Mouse (Mus musculus): ENCODE data around the gene Kbtbd12.

Kbtbd12 gene

GRCm38 (mm10) chr6:88626462-88626861 lies 11.3 kb downstream of the Kbtbd12 start:
- no peak for DNase-seq

DNA sequence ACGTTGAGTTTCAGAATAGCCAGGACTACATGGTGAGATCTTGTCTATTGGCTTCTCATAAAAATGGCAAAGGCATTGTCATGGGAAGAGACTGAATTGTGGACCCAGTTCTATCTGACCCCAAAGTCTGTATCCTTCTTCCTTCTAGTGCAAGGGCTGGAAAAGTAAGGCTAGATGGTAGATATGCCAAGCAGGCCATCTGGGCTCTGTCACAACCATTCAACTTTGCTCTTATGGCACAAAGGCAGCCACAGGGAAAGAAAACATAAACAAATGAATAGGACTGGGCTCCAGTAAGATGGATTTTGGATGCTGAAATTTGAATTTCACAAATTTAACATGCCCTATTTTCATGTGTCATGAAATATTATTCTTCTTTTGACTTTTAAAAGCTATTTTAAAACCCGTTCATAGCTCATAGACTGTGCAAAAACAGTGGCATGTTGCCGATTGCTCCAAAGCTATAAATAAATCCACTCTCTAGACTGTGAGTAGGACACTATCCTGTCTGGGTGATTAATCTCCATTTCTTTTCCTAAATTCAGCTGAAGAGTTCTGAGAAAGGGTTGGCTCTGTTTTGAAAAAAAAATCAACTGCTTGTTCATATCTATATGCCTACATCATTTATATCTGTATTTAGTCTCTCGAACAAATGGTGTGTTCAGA lies 15.8 kb downstream of the Kbtbd12 start:
- no peak for DNase-seq

DNA sequence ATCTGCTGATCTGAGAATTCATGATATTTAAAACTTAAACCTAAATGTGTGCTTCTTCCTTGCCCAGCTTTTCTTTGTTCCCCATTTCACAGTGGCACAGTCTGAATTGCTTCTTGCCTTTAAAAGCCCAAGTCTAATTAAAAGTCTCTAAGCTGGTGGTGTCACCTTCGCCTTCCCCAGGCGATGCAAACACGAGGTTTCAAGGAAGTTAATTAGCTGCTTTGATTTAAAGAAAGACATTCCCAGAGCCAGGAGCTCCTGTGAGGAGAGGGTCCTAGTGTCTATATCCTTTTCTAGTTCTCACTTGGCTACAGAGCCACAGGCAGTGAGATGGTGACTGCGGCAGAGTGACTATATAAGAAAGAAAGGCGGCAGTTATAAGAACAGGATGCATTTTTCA lies 18.2 kb downstream of the Kbtbd12 start:
- DNase-seq: no peak

- peak; percentile 39 for DNase-seq
Observed at GRCm38 (mm10) chr6:88615352-88615751, 22.4 kb downstream of the Kbtbd12 start.

GRCm38 (mm10) chr6:88606417-88606816 lies 31.3 kb downstream of the Kbtbd12 start:
- no peak for DNase-seq

DNA sequence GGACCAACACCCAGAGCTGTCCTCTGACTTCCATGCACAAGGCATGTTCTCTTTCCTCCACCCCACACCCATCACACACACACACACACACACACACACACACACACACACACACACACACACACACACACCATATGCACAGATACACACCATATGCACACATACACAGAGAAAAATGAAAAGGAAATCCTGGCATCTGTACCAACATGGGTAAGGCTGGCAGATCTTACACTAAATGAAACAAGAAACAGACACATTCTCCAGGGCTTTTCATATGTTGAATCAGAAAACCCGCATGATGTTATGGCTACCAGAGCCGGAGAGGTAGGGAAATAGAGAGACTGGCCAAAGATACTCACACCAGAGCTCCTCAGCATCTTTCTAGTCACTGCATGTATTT lies 32.0 kb downstream of the Kbtbd12 start:
- no peak for DNase-seq

DNA sequence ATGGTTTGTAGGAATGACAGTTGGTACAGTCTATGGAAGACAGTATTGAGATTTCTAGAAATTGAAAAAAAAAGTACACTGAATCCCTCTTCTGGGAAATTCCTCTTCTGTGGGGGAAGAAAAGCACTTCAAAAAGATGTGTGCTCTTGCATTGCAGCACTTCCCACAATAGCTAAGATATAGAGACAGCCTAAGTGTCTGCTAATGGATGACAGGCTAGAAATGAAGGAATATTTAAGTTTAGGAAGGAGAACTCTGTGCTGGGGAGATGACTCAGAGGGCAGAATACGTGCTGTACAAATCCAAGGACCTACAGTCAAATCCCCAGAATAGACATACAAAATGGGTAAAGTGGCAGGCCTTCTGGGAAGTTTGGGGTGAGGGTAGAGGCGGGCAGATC lies 32.5 kb downstream of the Kbtbd12 start:
- DNase-seq: peak; percentile 34

DNA sequence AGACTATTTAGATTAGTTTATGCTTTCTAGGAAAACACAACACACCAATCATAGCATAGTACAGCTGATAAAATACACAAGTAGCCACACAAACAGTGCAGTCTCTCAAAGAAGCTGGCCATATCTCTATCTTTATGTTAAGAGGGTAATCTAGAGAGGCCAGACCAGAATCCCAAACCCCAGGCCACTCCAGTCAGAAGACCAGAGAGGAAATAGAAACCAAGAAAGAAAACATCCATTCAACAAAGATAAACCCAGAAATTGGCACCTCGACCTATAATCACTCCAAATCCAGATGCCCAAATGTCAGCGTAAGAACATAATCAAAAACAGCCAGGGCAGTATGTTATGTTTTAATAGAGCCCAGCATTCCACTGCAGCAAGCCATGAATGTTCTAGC lies 41.6 kb downstream of the Kbtbd12 start:
- DNase-seq: no peak

DNA sequence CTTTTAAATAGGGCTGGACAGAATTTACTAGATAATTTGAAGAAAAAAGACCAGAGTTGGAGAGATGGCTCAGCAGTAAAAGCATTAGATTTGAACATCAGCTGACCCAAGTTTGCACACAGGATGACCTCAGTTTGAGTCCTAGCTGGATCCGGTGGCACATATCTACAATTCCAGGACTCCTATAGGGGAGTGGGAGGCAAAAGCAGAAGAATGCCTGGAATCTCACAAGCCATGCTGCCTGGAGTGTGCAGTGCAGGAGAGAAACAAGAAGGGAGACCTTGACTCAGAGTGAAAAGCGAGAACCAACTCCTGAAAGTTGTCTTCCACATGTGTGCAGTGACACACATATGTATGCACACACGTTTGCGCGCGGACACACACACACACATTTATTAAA lies 45.4 kb downstream of the Kbtbd12 start:
- DNase-seq: no peak

GRCm38 (mm10) chr6:88590231-88590630 lies 47.5 kb downstream of the Kbtbd12 start:
- no peak for DNase-seq

GRCm38 (mm10) chr6:88589517-88589916 lies 48.2 kb downstream of the Kbtbd12 start:
- DNase-seq: peak; percentile 42

GRCm38 (mm10) chr6:88588581-88589256 lies 49.0 kb downstream of the Kbtbd12 start:
- DNase-seq: no peak

DNA sequence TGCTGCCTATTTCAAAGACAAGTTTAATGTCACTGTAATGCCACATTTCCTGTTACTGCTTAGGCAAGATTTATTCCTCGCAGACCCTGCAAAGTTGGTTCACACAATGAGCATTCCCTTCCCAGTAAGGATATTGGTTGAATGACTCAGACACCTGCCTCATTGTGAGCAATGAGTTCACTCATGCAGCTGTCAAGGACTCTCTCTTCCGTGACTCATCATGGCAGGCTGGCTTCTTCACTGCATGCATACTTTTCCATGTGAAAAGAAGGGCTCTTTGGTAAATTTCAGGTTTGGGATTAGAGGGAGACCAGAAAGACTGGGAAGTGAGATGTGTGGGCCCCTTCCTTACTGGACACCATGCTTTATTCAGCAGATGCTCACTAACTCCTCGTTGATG lies 50.7 kb downstream of the Kbtbd12 start:
- no peak for DNase-seq

DNA sequence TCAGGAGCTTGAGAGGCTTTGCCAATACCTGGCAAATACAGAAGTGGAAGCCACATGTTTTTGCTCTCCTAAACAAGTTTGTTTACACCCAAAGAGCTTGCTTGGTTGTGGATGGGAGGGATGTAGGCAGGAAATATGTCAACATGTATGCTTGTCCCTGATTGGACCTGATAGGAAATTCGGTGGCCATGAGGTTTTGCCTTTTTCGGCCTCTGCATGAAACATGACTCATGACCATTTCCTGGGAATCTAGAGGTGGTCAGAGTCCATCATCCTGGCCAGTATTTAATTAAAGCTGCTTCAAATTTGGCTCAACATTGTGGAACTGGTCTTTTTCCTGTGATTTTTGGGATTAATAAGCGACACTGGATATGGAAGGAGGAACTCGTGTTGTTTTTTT lies 53.8 kb downstream of the Kbtbd12 start:
- DNase-seq: no peak

DNA sequence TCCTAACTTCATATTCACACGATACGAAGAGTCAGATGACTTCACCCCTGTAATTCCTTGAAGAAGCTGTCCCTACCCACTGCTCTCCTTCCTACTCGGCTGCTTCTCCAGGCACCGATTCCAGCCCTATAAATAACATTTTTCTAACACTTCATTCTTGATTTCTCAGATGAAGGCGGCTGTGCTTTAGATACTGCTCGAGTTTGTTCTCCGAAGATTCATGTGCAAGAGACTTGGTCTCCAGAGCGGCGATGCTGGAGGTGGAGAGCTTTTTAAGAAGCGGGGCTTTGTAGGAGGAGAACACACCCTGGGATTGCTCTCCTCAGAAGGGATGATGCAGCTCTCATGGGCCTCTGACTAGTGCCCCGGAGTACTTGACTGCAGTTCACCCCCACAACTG lies 61.3 kb downstream of the Kbtbd12 start:
- DNase-seq: peak; percentile 82

- no peak for DNase-seq
Observed at GRCm38 (mm10) chr6:88566676-88567075, 71.1 kb downstream of the Kbtbd12 start.

- peak; percentile 37 for DNase-seq
Observed at GRCm38 (mm10) chr6:88565033-88565432, 72.7 kb downstream of the Kbtbd12 start.

DNA sequence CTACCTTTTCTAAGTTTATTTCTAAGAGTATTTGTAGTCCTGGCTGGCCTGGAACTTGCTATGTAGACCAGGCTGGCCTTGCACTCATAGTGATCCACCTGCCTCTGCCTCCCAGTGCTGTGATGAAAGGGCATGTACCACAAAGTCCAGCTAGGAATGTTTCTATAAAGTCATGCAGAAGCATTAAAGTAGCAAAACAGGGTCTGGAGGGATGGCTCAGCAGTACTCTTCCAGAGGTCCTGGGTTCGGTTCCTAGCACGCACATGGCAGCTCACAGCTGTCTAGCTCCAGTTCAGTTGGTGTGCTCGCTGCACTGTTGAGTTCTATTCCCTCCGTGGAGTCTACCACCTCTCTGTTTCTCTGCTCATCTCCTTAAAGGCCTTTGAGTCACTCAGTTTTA lies 77.6 kb downstream of the Kbtbd12 start:
- no peak for DNase-seq

- no peak for DNase-seq
Observed at GRCm38 (mm10) chr6:88559688-88560087, 78.1 kb downstream of the Kbtbd12 start.

DNA sequence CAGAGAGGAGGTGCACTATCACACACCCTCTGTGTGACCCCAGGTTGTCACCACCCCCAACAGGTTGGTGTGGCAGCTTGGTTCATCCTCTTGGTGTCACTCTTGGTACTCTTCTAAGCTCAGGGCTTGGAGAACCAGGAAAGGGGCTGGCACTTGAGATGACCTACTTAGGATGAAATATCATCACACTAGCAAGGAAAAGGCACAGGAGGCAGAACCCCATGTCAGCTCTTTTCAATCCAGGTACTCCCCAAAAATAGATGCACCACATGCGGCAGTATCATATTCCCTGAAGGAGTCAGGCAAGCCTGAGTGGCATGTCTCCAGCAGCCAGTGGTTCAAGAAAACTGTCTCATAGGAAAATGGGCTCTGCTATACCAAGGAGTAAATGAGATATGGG lies 79.7 kb downstream of the Kbtbd12 start:
- DNase-seq: peak; percentile 34

DNA sequence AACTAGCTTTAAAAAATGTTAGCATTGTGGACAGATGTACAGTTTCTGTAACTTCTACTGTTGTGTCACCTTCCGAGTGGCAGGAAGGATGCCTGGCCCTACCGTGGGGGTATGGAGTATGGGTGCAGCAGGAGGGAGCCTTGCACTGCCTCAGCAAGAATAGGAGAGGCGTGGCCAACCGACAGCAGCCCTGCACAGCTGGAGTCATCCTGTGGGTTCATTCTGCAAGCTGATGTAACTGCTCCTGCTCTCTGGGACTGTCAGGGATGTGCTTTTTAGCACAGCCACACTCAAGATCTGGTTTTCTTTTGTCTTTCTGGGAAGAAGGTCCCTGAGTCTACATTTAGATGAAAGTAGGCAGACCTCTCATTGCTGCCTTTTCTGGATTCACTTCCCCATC lies 80.2 kb downstream of the Kbtbd12 start:
- DNase-seq: no peak

GRCm38 (mm10) chr6:88549916-88550315 lies 87.8 kb downstream of the Kbtbd12 start:
- DNase-seq: no peak

- peak; percentile 32 for DNase-seq
Observed at GRCm38 (mm10) chr6:88549137-88549814, 88.5 kb downstream of the Kbtbd12 start.

GRCm38 (mm10) chr6:88548405-88549049 lies 89.2 kb downstream of the Kbtbd12 start:
- DNase-seq: no peak
